Mouse (Mus musculus) cerebellum, adult 11-12 months (tissue): ENCODE results near the gene Hnrnpl.

ENCODE experiments used
- DNase-seq: peaks from one replicate; pipeline ENCODE4 v3.0.0; 2022

The Hnrnpl gene

GRCm38 (mm10) chr7:28831411-28832125 lies 23.2 kb downstream of the Hnrnpl start:
- DNase-seq, result no peak

- DNase-seq, result no peak
Measured at GRCm38 (mm10) chr7:28832137-28832536, 23.8 kb downstream of the Hnrnpl start.

- DNase-seq, result no peak
Measured at GRCm38 (mm10) chr7:28833723-28834347, 25.5 kb downstream of the Hnrnpl start, which contains the start of gene Lgals4. Gene Lgals4, plus strand, starts transcription at chr7:28833854.

- no peak for DNase-seq
Measured at GRCm38 (mm10) chr7:28836936-28837335, 28.6 kb downstream of the Hnrnpl start.

- no peak for DNase-seq
Measured at GRCm38 (mm10) chr7:28838331-28838730, 30.0 kb downstream of the Hnrnpl start.

- DNase-seq, result no peak
Measured at GRCm38 (mm10) chr7:28847273-28847672, 38.9 kb downstream of the Hnrnpl start.

- DNase-seq, result no peak
Measured at GRCm38 (mm10) chr7:28849700-28850236, 41.4 kb downstream of the Hnrnpl start.

- no peak for DNase-seq
Measured at GRCm38 (mm10) chr7:28850642-28851041, 42.3 kb downstream of the Hnrnpl start.

- DNase-seq, result no peak
Measured at GRCm38 (mm10) chr7:28859953-28860352, 51.6 kb downstream of the Hnrnpl start.

GRCm38 (mm10) chr7:28860898-28861297 lies 52.6 kb downstream of the Hnrnpl start:
- DNase-seq, result no peak

GRCm38 (mm10) chr7:28862817-28863499 lies 54.6 kb downstream of the Hnrnpl start:
- DNase-seq, result no peak

- no peak for DNase-seq
Measured at GRCm38 (mm10) chr7:28863540-28863939, 55.2 kb downstream of the Hnrnpl start, which contains the start of gene Lgals7. Gene Lgals7, plus strand, starts transcription at chr7:28863853.

- DNase-seq, result no peak
Measured at GRCm38 (mm10) chr7:28864288-28864750, 56.0 kb downstream of the Hnrnpl start.

- DNase-seq, result no peak
Measured at GRCm38 (mm10) chr7:28865481-28866300, 57.4 kb downstream of the Hnrnpl start.

GRCm38 (mm10) chr7:28866769-28867507 lies 58.6 kb downstream of the Hnrnpl start:
- DNase-seq, result no peak

- DNase-seq, result peak; percentile 64
Measured at GRCm38 (mm10) chr7:28867508-28868340, 59.4 kb downstream of the Hnrnpl start.

- no peak for DNase-seq
Measured at GRCm38 (mm10) chr7:28870901-28871664, 62.7 kb downstream of the Hnrnpl start.
